Mouse (Mus musculus) bone marrow, adult 2 months (tissue): ENCODE data around the gene Arhgef11.

Source experiments
- CTCF ChIP-seq: fragments of 200-500 bp; IDR thresholded peaks from 2 replicates; pipeline ENCODE4 v1.5.1; 2011; ENCODE audit warnings: low read length, control low read depth; ENCODE audit not compliant: control insufficient read depth, insufficient read depth
- POLR2A ChIP-seq: fragments of 200-500 bp; IDR thresholded peaks from 2 replicates; pipeline ENCODE4 v1.6.1; 2011; ENCODE audit warnings: low read depth, mild to moderate bottlenecking, control low read depth, low read length, borderline replicate concordance; ENCODE audit not compliant: control insufficient read depth

GRCm38 (mm10) chr3:87593793-87594192, 23.6 kb upstream of the Arhgef11 start:
- TF ChIP-seq POLR2A (no peak), CTCF (no peak)
